16 mouse cellular contexts compared by ENCODE assay signal in the genomic region with DNA sequence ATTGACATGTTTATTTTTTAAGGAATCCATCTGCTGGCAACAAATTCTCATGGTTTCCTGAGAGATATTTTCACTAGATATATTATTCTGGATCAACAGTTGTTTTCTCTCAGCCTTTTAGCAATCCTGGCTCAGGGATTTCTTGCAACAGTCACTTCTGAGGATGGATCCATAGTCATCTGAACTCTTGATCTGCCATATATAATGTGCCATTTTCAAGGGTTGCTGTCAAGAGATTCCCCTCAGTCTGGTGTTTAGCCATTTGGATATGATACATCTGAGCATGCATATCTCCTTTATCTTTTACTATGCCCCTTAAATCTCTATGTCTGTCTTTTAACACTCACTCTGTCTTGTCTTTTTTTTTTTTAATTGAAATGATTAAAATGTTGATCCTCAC.
"Had no signal": no experiment of that assay in that cellular context is flagged by ENCODE, and none has a peak within 500 bp of the region (broad histone marks: within the 10 kb centered on the region; RNA-seq: fewer than 3 reads in every experiment).

No protein-coding gene starts in this region.

- H3K4me1 ChIP-seq: hindbrain, embryonic 13.5 days; limb, embryonic 12.5 days; limb, embryonic 15.5 days had no signal

- H3K9ac ChIP-seq: hindbrain, embryonic 13.5 days; limb, embryonic 12.5 days; limb, embryonic 15.5 days; liver, embryonic 14.5 days; liver, postnatal 0 days had no signal

- ATAC-seq: hindbrain, embryonic 16.5 days; liver, postnatal 0 days had no signal

- H3K9me3 ChIP-seq: hindbrain, embryonic 13.5 days; limb, embryonic 12.5 days; limb, embryonic 15.5 days had no signal

- H3K27me3 ChIP-seq: hindbrain, embryonic 13.5 days; limb, embryonic 12.5 days; limb, embryonic 15.5 days had no signal

- H3K4me3 ChIP-seq: hindbrain, embryonic 13.5 days; left cerebral cortex, adult 2 months; limb, embryonic 12.5 days; limb, embryonic 15.5 days had no signal

- H3K27ac ChIP-seq: hindbrain, embryonic 13.5 days; left cerebral cortex, adult 2 months; limb, embryonic 12.5 days; limb, embryonic 15.5 days; liver, embryonic 14.5 days; macrophage had no signal

- H3K36me3 ChIP-seq: hindbrain, embryonic 13.5 days; limb, embryonic 12.5 days; limb, embryonic 15.5 days had no signal

- DNase-seq: kidney, adult 18-20 months; layer of hippocampus, postnatal 36 days; left cerebral cortex, postnatal 4 days; liver, postnatal 0 days; lung, postnatal 14 days; midbrain, embryonic 14.5 days; thymus, adult 18-20 months; thymus, postnatal 36 days had no signal

- H3K4me2 ChIP-seq: hindbrain, embryonic 13.5 days; limb, embryonic 12.5 days; limb, embryonic 15.5 days; liver, embryonic 11.5 days had no signal
